14 mouse cellular contexts compared by ENCODE assay signal in genomic region chr11:103758054-103758453, GRCm38 (mm10). TPM values are rescaled to one million over a fixed set of nuclear protein-coding genes. Genes with fewer than 3 reads are reported as not detected.
DNase-seq lines count a peak whose midpoint lies in the region; ATAC-seq and TF ChIP-seq lines count a peak whose summit lies in the region.
"Had no signal": no experiment of that assay in that cellular context is flagged by ENCODE, and none has a peak within 500 bp of the region (broad histone marks: within the 10 kb centered on the region; RNA-seq: fewer than 3 reads in every experiment).

No protein-coding gene starts in this region.

- no peak for DNase-seq in gastrocnemius, adult 2 months
- DNase-seq in gastrocnemius, postnatal 25 days, result no peak
- no peak for DNase-seq in liver, postnatal 0 days
- no peak for DNase-seq in brain, embryonic 14.5 days (ENCODE audit: low read depth)
- no peak for DNase-seq in urinary bladder, postnatal 36 days (ENCODE audit: low spot score in 2 of 2)
- DNase-seq: cerebellum, adult 9-11 months had no signal

- H3K4me2 ChIP-seq in liver, postnatal 0 days (ENCODE audit: low read depth, low read length), result no peak overlapping the region
- H3K4me2 ChIP-seq in liver, embryonic 12.5 days, result no peak overlapping the region
- no peak overlapping the region for H3K4me2 ChIP-seq in forebrain, embryonic 12.5 days
- H3K4me2 ChIP-seq: limb, embryonic 13.5 days had no signal

- no peak for TF ChIP-seq POLR2A in brain, embryonic 14.5 days (IDR thresholded peaks at IDR 0.05; ENCODE audit: borderline replicate concordance, extremely low read depth, insufficient read depth, insufficient read length, poor library complexity, severe bottlenecking)

- no peak for ATAC-seq in liver, postnatal 0 days
- no peak for ATAC-seq in liver, embryonic 12.5 days
- ATAC-seq in forebrain, embryonic 12.5 days (ENCODE audit: low FRiP score), result no peak

- H3K27ac ChIP-seq in gastrocnemius, adult 2 months, result no peak overlapping the region
- no peak overlapping the region for H3K27ac ChIP-seq in liver, postnatal 0 days (ENCODE audit: low read depth)
- H3K27ac ChIP-seq in liver, embryonic 12.5 days, result no peak overlapping the region
- H3K27ac ChIP-seq in forebrain, embryonic 12.5 days, result no peak overlapping the region
- H3K27ac ChIP-seq: limb, embryonic 13.5 days had no signal

- no peak overlapping the region for H3K9ac ChIP-seq in liver, postnatal 0 days (replicated peaks)
- H3K9ac ChIP-seq in liver, embryonic 12.5 days, result no peak overlapping the region
- no peak overlapping the region for H3K9ac ChIP-seq in forebrain, embryonic 12.5 days
- H3K9ac ChIP-seq: limb, embryonic 13.5 days had no signal

- H3K9me3 ChIP-seq in liver, postnatal 0 days (ENCODE audit: low read length), result 0 out of 2 replicates have a peak, but pooled peaks cover 2% of the 10 kb centered on the region
- H3K9me3 ChIP-seq in liver, embryonic 12.5 days (replicated peaks), result no peaks in the 10 kb centered on the region
- H3K9me3 ChIP-seq in E14TG2a.4 (ENCODE audit: low read length), result peaks cover 4% of the 10 kb centered on the region; the same call in 1 of the 2 replicates
- H3K9me3 ChIP-seq in forebrain, embryonic 12.5 days, result 0 out of 2 replicates have a peak, but pooled peaks cover 3% of the 10 kb centered on the region

- H3K4me1 ChIP-seq in liver, postnatal 0 days (ENCODE audit: insufficient read depth), result no peaks in the 10 kb centered on the region
- no peaks in the 10 kb centered on the region for H3K4me1 ChIP-seq in liver, embryonic 12.5 days
- H3K4me1 ChIP-seq in E14TG2a.4 (replicated peaks; ENCODE audit: low read depth, low read length), result peaks cover 3% of the 10 kb centered on the region; the same call in 1 of the 2 replicates
- H3K4me1 ChIP-seq in forebrain, embryonic 12.5 days, result no peaks in the 10 kb centered on the region
- H3K4me1 ChIP-seq: limb, embryonic 13.5 days had no signal

- no peak for TF ChIP-seq EP300 in liver, postnatal 0 days (IDR thresholded peaks at IDR 0.05; ENCODE audit: low read depth)

- H3K36me3 ChIP-seq in liver, postnatal 0 days (replicated peaks; ENCODE audit: insufficient read depth, low read length), result no peaks in the 10 kb centered on the region
- H3K36me3 ChIP-seq in liver, embryonic 12.5 days, result no peaks in the 10 kb centered on the region
- H3K36me3 ChIP-seq in E14TG2a.4 (ENCODE audit: insufficient read depth, low read length), result no peaks in the 10 kb centered on the region
- no peaks in the 10 kb centered on the region for H3K36me3 ChIP-seq in forebrain, embryonic 12.5 days (replicated peaks)
- H3K36me3 ChIP-seq: G1E; limb, embryonic 13.5 days had no signal

- WGBS in liver, postnatal 0 days (ENCODE audit: insufficient replicate concordance), result 47% methylated on average over 11 of the region's 11 CpGs
- 44% methylated on average over 11 of the region's 11 CpGs for WGBS in liver, embryonic 12.5 days (ENCODE audit: insufficient replicate concordance)
- WGBS in forebrain, embryonic 12.5 days, result 52% methylated on average over 11 of the region's 11 CpGs

- TF ChIP-seq CTCF in gastrocnemius, adult 2 months (IDR thresholded peaks at IDR 0.05), result peak; percentile 39
- peak; percentile 53 for TF ChIP-seq CTCF in liver, postnatal 0 days (IDR thresholded peaks at IDR 0.05; ENCODE audit: low read depth)
- TF ChIP-seq CTCF in E14TG2a.4 (conservative IDR thresholded peaks at IDR 0.05; ENCODE audit: low read length), result peak; percentile 83
- TF ChIP-seq CTCF in brain, embryonic 14.5 days (IDR thresholded peaks at IDR 0.05; ENCODE audit: borderline replicate concordance, extremely low read depth, insufficient read depth, insufficient read length), result peak; percentile 54; the same call in 1 of the 2 replicates

- no peak overlapping the region for H3K4me3 ChIP-seq in gastrocnemius, adult 2 months
- no peak overlapping the region for H3K4me3 ChIP-seq in liver, postnatal 0 days (ENCODE audit: low read depth, low read length)
- H3K4me3 ChIP-seq in liver, embryonic 12.5 days, result no peak overlapping the region
- no peak overlapping the region for H3K4me3 ChIP-seq in E14TG2a.4 (replicated peaks; ENCODE audit: low read length)
- no peak overlapping the region for H3K4me3 ChIP-seq in forebrain, embryonic 12.5 days (replicated peaks)
- H3K4me3 ChIP-seq: limb, embryonic 13.5 days had no signal

- intact Hi-C loops in gastrocnemius, adult 2 months (cut with DNase I), result loop anchor here (1.0 kb wide), 1 partner anchor 119 kb away; no protein-coding TSS in a partner anchor

- 0 out of 2 replicates have a peak, but pooled peaks cover 5% of the 10 kb centered on the region for H3K27me3 ChIP-seq in liver, postnatal 0 days (ENCODE audit: insufficient read depth, low read length)
- H3K27me3 ChIP-seq in liver, embryonic 12.5 days (replicated peaks), result peaks cover 43% of the 10 kb centered on the region
- H3K27me3 ChIP-seq in E14TG2a.4 (ENCODE audit: insufficient read depth, low read length), result peaks cover 38% of the 10 kb centered on the region
- peaks cover 61% of the 10 kb centered on the region for H3K27me3 ChIP-seq in forebrain, embryonic 12.5 days

RNA-seq across cellular contexts. Expression of gene Wnt9b, which starts 8.4 kb away (rescaled TPM):
- total RNA-seq in gastrocnemius, adult 2 months (2021), result under 1 TPM; 0.05 to 0.06 TPM
- total RNA-seq in gastrocnemius, postnatal 25 days (2021), result under 1 TPM in 1 of 2 experiments, not detected in 1; 0.08 TPM
- 0.08 and 0.20 TPM in 2 replicates for polyA plus RNA-seq in liver, postnatal 0 days (2015; fragmentation: Nextera tagmentation; extraction: Ambion mirVana)
- 0.12 TPM in 1 of 2 replicates, not detected in the other for polyA plus RNA-seq in liver, embryonic 12.5 days (2016; fragmentation: Nextera tagmentation; extraction: Ambion mirVana)
- 0.34 and 0.56 TPM in 2 replicates for polyA plus RNA-seq in brain, embryonic 14.5 days (2012; rRNA removed)
- polyA plus RNA-seq in forebrain, embryonic 12.5 days (2016; fragmentation: Nextera tagmentation; extraction: Ambion mirVana), result 0.40 and 0.69 TPM in 2 replicates
- total RNA-seq: megakaryocyte-erythroid progenitor cell, adult 5-6 weeks had no signal
- polyA plus RNA-seq: G1E had no signal

RNA-seq across cellular contexts. Expression of gene Wnt3, which starts 15.9 kb away (rescaled TPM):
- total RNA-seq in gastrocnemius, adult 2 months (2021), result under 1 TPM in 1 of 2 experiments, not detected in 1; 0.08 TPM
- total RNA-seq in gastrocnemius, postnatal 25 days (2021), result not detected
- polyA plus RNA-seq in liver, postnatal 0 days (2015; fragmentation: Nextera tagmentation; extraction: Ambion mirVana), result not detected in 2 replicates
- 0.04 and 0.12 TPM in 2 replicates for polyA plus RNA-seq in liver, embryonic 12.5 days (2016; fragmentation: Nextera tagmentation; extraction: Ambion mirVana)
- 8.6 and 11.4 TPM in 2 replicates for polyA plus RNA-seq in brain, embryonic 14.5 days (2012; rRNA removed)
- polyA plus RNA-seq in forebrain, embryonic 12.5 days (2016; fragmentation: Nextera tagmentation; extraction: Ambion mirVana), result 6.6 TPM in 2 replicates
- total RNA-seq: gastrocnemius, adult 18-20 months; megakaryocyte-erythroid progenitor cell, adult 5-6 weeks had no signal
- polyA plus RNA-seq: G1E; heart, embryonic 14.5 days had no signal
